Mouse (Mus musculus): ENCODE results near the gene Bfar. TPM values are rescaled to one million over a fixed set of nuclear protein-coding genes. Genes with fewer than 3 reads are reported as not detected.
"Not testable (repeated sequence)": the region's sequence is repeated elsewhere in the genome, so short reads cannot be mapped to it uniquely, and the experiment has no call there.

Gene Bfar
- polyA plus RNA-seq, 1 experiment: 5.7 TPM

- Histone ChIP-seq H3K27me3 (ENCODE audit: control insufficient read depth, insufficient read depth, insufficient read length) (peaks cover 12% of the 10 kb centered on the region), H3K36me3 (ENCODE audit: control insufficient read depth, insufficient read depth) (no peaks in the 10 kb centered on the region), H3K79me3 (ENCODE audit: low read depth) (no peaks in the 10 kb centered on the region), H3K4me3 (ENCODE audit: insufficient read depth, poor library complexity, severe bottlenecking) (no peak overlapping the region), H3K79me2 (ENCODE audit: control insufficient read depth, insufficient read depth) (no peaks in the 10 kb centered on the region), H3ac (ENCODE audit: control insufficient read depth, insufficient read length, low read depth) (no peak overlapping the region)
- TF ChIP-seq MYOG (IDR thresholded peaks at IDR 0.05; ENCODE audit: control insufficient read depth, extremely low read depth, insufficient read length): no peak
- TF ChIP-seq MAX (IDR thresholded peaks at IDR 0.05): no peak
- no peak for TF ChIP-seq USF1 (IDR thresholded peaks at IDR 0.05; ENCODE audit: low read depth)
- TF ChIP-seq FOSL1 (IDR thresholded peaks at IDR 0.05; ENCODE audit: insufficient read depth, low read length, poor library complexity, severe bottlenecking): no peak
- no peak for TF ChIP-seq MYOD1 (IDR thresholded peaks at IDR 0.05; ENCODE audit: control insufficient read depth, insufficient read length, low read depth)
- no peak for TF ChIP-seq CEBPB (IDR thresholded peaks at IDR 0.05; ENCODE audit: low read depth)
- TF ChIP-seq CTCF (IDR thresholded peaks at IDR 0.05; ENCODE audit: control insufficient read depth, insufficient read depth, insufficient read length): no peak
These were observed 69.2 kb downstream of the Bfar start for GRCm38 (mm10) chr16:13740844-13741243.

- Histone ChIP-seq H3K36me3 (ENCODE audit: control insufficient read depth, insufficient read depth) (no peaks in the 10 kb centered on the region), H3K79me3 (ENCODE audit: low read depth) (no peaks in the 10 kb centered on the region), H3ac (ENCODE audit: control insufficient read depth, insufficient read length, low read depth) (no peak overlapping the region), H3K27me3 (ENCODE audit: control insufficient read depth, insufficient read depth, insufficient read length) (no peaks in the 10 kb centered on the region), H3K79me2 (ENCODE audit: control insufficient read depth, insufficient read depth) (no peaks in the 10 kb centered on the region), H3K4me3 (ENCODE audit: insufficient read depth, poor library complexity, severe bottlenecking) (no peak overlapping the region)
- TF ChIP-seq MYOG (IDR thresholded peaks at IDR 0.05; ENCODE audit: control insufficient read depth, extremely low read depth, insufficient read length) (no peak), CTCF (IDR thresholded peaks at IDR 0.05; ENCODE audit: control insufficient read depth, insufficient read depth, insufficient read length) (no peak)
These were observed 76.0 kb downstream of the Bfar start for GRCm38 (mm10) chr16:13747708-13748107.

- Histone ChIP-seq H3K27me3 (ENCODE audit: control insufficient read depth, insufficient read depth, insufficient read length) (no peaks in the 10 kb centered on the region), H3K79me3 (ENCODE audit: low read depth) (no peaks in the 10 kb centered on the region), H3ac (ENCODE audit: control insufficient read depth, insufficient read length, low read depth) (no peak overlapping the region), H3K4me3 (ENCODE audit: insufficient read depth, poor library complexity, severe bottlenecking) (no peak overlapping the region), H3K79me2 (ENCODE audit: control insufficient read depth, insufficient read depth) (no peaks in the 10 kb centered on the region), H3K36me3 (ENCODE audit: control insufficient read depth, insufficient read depth) (no peaks in the 10 kb centered on the region)
- TF ChIP-seq CTCF (IDR thresholded peaks at IDR 0.05; ENCODE audit: control insufficient read depth, insufficient read depth, insufficient read length): no peak
These were observed 76.5 kb downstream of the Bfar start for GRCm38 (mm10) chr16:13748124-13748523.

- H3K79me2 ChIP-seq (ENCODE audit: control insufficient read depth, insufficient read depth); H3K36me3 ChIP-seq (ENCODE audit: control insufficient read depth, insufficient read depth); H3ac ChIP-seq (ENCODE audit: control insufficient read depth, insufficient read length, low read depth); H3K4me3 ChIP-seq (ENCODE audit: insufficient read depth, poor library complexity, severe bottlenecking); H3K79me3 ChIP-seq (ENCODE audit: low read depth); H3K27me3 ChIP-seq (ENCODE audit: control insufficient read depth, insufficient read depth, insufficient read length): not testable (repeated sequence)
These were observed 77.2 kb downstream of the Bfar start for GRCm38 (mm10) chr16:13748813-13749212.

GRCm38 (mm10) chr16:13749306-13749705, 77.6 kb downstream of the Bfar start:
- H3K79me2 ChIP-seq (ENCODE audit: control insufficient read depth, insufficient read depth): no peaks in the 10 kb centered on the region
- no peaks in the 10 kb centered on the region for H3K36me3 ChIP-seq (ENCODE audit: control insufficient read depth, insufficient read depth)
- no peak overlapping the region for H3K4me3 ChIP-seq (ENCODE audit: insufficient read depth, poor library complexity, severe bottlenecking)
- no peak overlapping the region for H3ac ChIP-seq (ENCODE audit: control insufficient read depth, insufficient read length, low read depth)
- TF ChIP-seq CTCF (IDR thresholded peaks at IDR 0.05; ENCODE audit: control insufficient read depth, insufficient read depth, insufficient read length) (no peak), MYOG (IDR thresholded peaks at IDR 0.05; ENCODE audit: control insufficient read depth, extremely low read depth, insufficient read length) (no peak), USF1 (IDR thresholded peaks at IDR 0.05; ENCODE audit: low read depth) (no peak), CEBPB (IDR thresholded peaks at IDR 0.05; ENCODE audit: low read depth) (no peak), MYOD1 (IDR thresholded peaks at IDR 0.05; ENCODE audit: control insufficient read depth, insufficient read length, low read depth) (no peak), FOSL1 (IDR thresholded peaks at IDR 0.05; ENCODE audit: insufficient read depth, low read length, poor library complexity, severe bottlenecking) (no peak), MAX (IDR thresholded peaks at IDR 0.05) (no peak)
- no peaks in the 10 kb centered on the region for H3K79me3 ChIP-seq (ENCODE audit: low read depth)
- no peaks in the 10 kb centered on the region for H3K27me3 ChIP-seq (ENCODE audit: control insufficient read depth, insufficient read depth, insufficient read length)

- Histone ChIP-seq H3K79me3 (ENCODE audit: low read depth) (no peaks in the 10 kb centered on the region), H3K36me3 (ENCODE audit: control insufficient read depth, insufficient read depth) (no peaks in the 10 kb centered on the region), H3K27me3 (ENCODE audit: control insufficient read depth, insufficient read depth, insufficient read length) (no peaks in the 10 kb centered on the region), H3K4me3 (ENCODE audit: insufficient read depth, poor library complexity, severe bottlenecking) (no peak overlapping the region), H3ac (ENCODE audit: control insufficient read depth, insufficient read length, low read depth) (no peak overlapping the region), H3K79me2 (ENCODE audit: control insufficient read depth, insufficient read depth) (no peaks in the 10 kb centered on the region)
- TF ChIP-seq FOSL1 (IDR thresholded peaks at IDR 0.05; ENCODE audit: insufficient read depth, low read length, poor library complexity, severe bottlenecking) (no peak), MYOG (IDR thresholded peaks at IDR 0.05; ENCODE audit: control insufficient read depth, extremely low read depth, insufficient read length) (no peak), MAX (IDR thresholded peaks at IDR 0.05) (no peak), CTCF (IDR thresholded peaks at IDR 0.05; ENCODE audit: control insufficient read depth, insufficient read depth, insufficient read length) (no peak), CEBPB (IDR thresholded peaks at IDR 0.05; ENCODE audit: low read depth) (no peak), MYOD1 (IDR thresholded peaks at IDR 0.05; ENCODE audit: control insufficient read depth, insufficient read length, low read depth) (no peak), USF1 (IDR thresholded peaks at IDR 0.05; ENCODE audit: low read depth) (no peak)
These were observed 78.3 kb downstream of the Bfar start for GRCm38 (mm10) chr16:13749981-13750380.

Measured in C2C12 (cell line).